Comparison of ENCODE assay signal across 16 mouse cellular contexts in the genomic region with DNA sequence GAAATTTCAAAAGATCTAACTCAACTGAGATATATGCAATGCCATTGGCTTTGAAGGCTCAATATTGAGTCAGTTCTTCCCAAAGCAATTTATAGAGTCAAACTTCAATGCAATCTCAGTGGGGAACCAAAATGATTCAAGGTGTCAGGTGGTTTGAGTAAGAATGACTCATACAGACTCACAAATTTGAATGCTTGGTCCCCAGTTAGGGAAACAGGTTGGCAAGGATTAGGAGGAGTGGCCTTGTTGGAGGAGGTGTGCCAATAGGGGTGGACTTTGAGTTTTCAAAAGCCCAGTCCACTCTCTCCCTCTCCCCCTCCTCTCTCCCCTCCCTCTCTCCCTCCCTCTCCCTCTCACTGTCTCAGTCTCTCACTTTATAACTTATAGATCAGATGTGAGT.
"Had no signal": no experiment of that assay in that cellular context is flagged by ENCODE, and none has a peak within 500 bp of the region (broad histone marks: within the 10 kb centered on the region; RNA-seq: fewer than 3 reads in every experiment).

No protein-coding gene starts in this region.

- H3K27ac ChIP-seq: kidney, embryonic 15.5 days; limb, embryonic 13.5 days; liver, embryonic 12.5 days; midbrain, embryonic 10.5 days; neural tube, embryonic 15.5 days had no signal

- H3K4me3 ChIP-seq: kidney, embryonic 15.5 days; limb, embryonic 13.5 days; liver, embryonic 12.5 days; midbrain, embryonic 10.5 days; myocyte; neural tube, embryonic 15.5 days had no signal

- ATAC-seq: liver, embryonic 12.5 days had no signal

- H3K9me3 ChIP-seq: kidney, embryonic 15.5 days; limb, embryonic 13.5 days; liver, embryonic 12.5 days; midbrain, embryonic 10.5 days; neural tube, embryonic 15.5 days had no signal

- H3K4me1 ChIP-seq: kidney, embryonic 15.5 days; liver, embryonic 12.5 days; midbrain, embryonic 10.5 days; neural tube, embryonic 15.5 days had no signal

- H3K4me2 ChIP-seq: kidney, embryonic 15.5 days; limb, embryonic 13.5 days; liver, embryonic 12.5 days; lung, embryonic 14.5 days; neural tube, embryonic 15.5 days had no signal

- H3K27me3 ChIP-seq: kidney, embryonic 15.5 days; limb, embryonic 13.5 days; liver, embryonic 12.5 days; neural tube, embryonic 15.5 days had no signal

- H3K9ac ChIP-seq: kidney, embryonic 15.5 days; limb, embryonic 13.5 days; liver, embryonic 12.5 days; lung, embryonic 14.5 days; neural tube, embryonic 15.5 days had no signal

- DNase-seq: kidney, postnatal 14 days; left cerebral cortex, postnatal 4 days; lung, embryonic 14.5 days; lung, postnatal 10 days; lung, postnatal 4 days; midbrain, embryonic 14.5 days; right cerebral cortex, postnatal 4 days; spleen, adult 18-20 months; thymus, adult 18-20 months; thymus, postnatal 14 days had no signal

- H3K36me3 ChIP-seq: kidney, embryonic 15.5 days; limb, embryonic 13.5 days; liver, embryonic 12.5 days; midbrain, embryonic 10.5 days; neural tube, embryonic 15.5 days had no signal
